Mouse (Mus musculus) kidney, postnatal 25 days (tissue): ENCODE measurements at regions not wholly inside any gene's neighbourhood (a gene's known extent, or its start where the extent isn't known, plus 50 kb on each side); places are given as distances from the start of the nearest gene placed in this dataset.

ENCODE experiments used
- DNase-seq, 2 experiments: peaks; one replicate each; pipeline ENCODE4 v3.0.0; 2021; ENCODE audit warnings: mixed read lengths in 2 of 2

DNA sequence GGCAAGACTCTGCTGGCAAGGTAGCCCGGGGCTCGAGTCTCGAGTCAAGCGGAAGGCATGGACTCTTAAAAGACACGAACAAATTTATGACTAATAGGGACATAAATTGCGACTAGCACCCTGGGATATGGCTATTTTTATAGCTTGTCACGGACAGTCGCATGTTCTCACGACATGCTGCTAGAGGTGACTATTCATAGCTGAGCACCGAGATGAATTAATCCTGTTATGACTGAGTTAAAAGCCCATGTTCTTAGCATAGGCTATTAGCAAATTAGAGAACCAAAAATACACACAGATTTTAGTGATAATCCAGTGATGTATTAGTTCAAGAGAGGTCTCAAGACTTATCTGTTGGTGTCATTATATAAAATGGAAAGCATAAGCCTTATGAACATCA, 539.2 kb downstream of the Gm19410 start:
- no peak for DNase-seq

- DNase-seq: no peak
Measured at GRCm38 (mm10) chr8:36306336-36306735, 540.7 kb downstream of the Gm19410 start.

GRCm38 (mm10) chr8:36307496-36307895, 541.9 kb downstream of the Gm19410 start:
- DNase-seq: no peak

GRCm38 (mm10) chr8:36308056-36308455, 542.5 kb downstream of the Gm19410 start:
- DNase-seq: no peak

- no peak for DNase-seq
Measured at GRCm38 (mm10) chr8:36309326-36309725, 543.7 kb downstream of the Gm19410 start.

DNA sequence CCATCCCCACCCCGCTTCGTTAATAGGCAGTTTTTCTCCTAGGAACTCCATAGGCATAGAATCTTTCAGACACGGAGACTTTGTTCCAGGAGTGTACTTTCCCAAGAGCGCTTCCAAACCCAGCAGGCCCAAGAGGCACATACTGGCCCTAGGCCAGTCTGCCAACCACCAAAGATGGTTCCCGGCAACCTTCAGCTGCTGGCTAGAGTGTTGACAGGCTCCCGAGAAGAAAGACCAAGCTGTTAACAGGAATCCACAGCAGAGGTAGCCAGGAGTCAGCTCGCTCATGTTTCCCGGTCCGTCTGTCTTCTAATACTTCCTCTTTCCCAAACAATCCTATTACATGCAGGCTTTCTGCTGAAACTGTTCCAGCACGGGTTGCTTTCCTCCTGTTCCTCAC, 544.4 kb downstream of the Gm19410 start:
- DNase-seq: no peak

- no peak for DNase-seq
Measured at GRCm38 (mm10) chr8:36311734-36312133, 546.1 kb downstream of the Gm19410 start.

- DNase-seq: no peak
Measured at GRCm38 (mm10) chr8:36312963-36313362, 547.4 kb downstream of the Gm19410 start.

DNA sequence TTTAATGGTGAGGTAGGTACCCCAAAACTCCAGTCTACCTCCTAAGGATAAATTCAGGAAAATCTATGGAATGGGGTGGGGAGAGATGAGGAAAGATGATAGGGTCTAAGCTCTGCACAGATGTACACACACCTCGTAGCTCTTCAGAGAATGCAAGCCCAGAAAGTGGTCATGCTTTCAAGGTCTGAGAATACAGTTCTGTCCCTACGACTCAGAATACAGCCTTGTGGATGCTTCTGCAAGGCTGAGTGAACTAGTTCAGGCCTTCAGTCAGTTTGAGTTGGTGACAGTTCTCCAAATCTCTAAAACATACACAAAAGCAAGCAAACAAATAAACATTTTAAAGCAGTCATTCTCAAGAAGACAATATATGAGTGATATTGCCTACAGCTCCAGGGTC, 552.8 kb downstream of the Gm19410 start:
- no peak for DNase-seq

- DNase-seq: no peak
Measured at GRCm38 (mm10) chr8:36318884-36319283, 553.3 kb downstream of the Gm19410 start.

DNA sequence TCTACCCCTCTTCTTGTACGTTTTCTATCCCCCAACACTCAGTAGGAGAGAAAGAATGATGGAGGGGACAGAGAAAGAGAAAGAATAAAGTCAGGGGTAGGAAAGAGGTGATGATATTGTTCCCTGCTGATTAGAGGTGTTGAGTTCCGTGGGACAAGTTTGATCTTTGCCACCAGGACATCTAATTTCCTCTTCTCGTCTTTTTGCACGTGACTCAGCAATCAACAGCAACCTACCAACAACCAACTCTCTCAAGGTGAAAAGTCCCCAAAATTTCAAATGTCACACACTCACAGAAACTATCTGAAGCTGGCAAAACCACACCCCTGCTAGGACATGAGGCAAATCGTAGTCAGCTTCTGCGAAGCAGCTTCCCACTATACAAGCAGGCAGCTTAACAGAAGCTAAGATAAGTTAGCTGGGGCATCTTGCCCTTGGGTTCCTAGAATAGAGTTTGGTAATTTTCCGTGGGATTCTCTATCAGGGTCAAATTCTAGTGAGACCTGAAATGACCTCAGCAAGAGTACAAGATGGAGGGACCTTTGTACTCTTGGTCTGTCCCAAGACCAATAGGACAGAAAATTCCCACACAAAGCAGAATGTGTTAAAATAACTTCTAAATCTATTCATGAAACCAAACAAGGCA, 553.8 kb downstream of the Gm19410 start:
- no peak for DNase-seq

DNA sequence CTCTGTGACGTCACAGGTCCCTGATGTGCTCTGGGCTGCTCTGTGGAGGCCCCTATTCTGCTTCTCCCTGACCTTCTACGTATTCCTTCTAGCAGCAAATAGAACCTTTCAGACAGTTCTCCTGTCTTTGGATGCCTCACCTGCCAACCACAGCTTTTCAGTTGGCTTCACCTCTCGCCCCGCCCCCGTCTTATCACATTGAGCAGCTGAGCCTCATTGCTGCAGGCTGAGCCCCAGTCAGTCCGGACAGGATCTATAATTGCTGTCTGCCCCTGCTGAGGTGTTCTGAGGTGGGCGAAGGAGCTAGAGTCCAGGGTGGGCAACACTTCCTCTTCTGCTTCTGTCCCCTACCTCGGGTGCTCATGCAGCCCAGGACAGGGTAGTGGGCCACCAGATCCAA, 556.5 kb downstream of the Gm19410 start:
- no peak for DNase-seq

GRCm38 (mm10) chr8:36322578-36322977, 557.0 kb downstream of the Gm19410 start:
- DNase-seq: no peak

GRCm38 (mm10) chr8:36338628-36339027, 573.0 kb downstream of the Gm19410 start:
- DNase-seq: no peak

- DNase-seq: no peak
Measured at GRCm38 (mm10) chr8:36339449-36339848, 573.9 kb downstream of the Gm19410 start.

DNA sequence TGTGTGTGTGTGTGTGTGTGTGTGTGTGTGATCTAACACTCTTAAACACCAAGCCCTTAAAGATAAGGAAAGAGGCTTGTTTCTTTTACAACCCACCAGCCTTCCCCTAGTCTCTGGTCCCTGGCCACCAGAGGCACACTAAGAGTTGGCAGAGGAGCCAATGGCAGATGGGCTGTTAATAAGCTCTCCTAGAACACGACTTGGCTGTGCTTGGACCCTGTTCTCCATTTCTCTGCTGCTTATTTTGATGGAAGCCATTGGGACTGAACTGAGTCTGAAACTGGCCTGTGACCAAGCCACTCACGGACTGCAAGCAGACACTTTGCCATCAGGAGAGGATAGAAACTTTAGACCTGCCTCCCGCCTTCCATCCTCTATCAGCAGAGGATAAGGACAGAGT, 574.9 kb downstream of the Gm19410 start:
- DNase-seq: no peak

DNA sequence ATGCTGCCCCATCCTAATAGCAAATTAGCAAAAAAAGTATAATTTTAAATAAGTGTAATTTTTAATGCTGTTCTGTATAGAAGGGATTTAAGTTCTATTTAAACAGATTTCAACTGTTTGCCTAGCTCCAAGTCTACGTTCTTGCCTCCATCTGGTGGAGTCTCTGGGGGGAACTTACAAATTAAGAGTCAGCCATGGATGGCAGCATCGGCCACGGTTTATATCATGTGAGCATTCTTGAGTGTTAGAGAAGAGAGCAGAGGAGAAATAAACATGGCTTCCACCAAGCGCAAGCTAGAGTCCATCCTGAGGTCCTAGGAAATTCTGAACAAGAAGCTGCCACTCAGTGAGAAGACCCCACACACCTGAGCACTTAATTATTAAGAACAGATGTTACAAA, 576.4 kb downstream of the Gm19410 start:
- DNase-seq: no peak

DNA sequence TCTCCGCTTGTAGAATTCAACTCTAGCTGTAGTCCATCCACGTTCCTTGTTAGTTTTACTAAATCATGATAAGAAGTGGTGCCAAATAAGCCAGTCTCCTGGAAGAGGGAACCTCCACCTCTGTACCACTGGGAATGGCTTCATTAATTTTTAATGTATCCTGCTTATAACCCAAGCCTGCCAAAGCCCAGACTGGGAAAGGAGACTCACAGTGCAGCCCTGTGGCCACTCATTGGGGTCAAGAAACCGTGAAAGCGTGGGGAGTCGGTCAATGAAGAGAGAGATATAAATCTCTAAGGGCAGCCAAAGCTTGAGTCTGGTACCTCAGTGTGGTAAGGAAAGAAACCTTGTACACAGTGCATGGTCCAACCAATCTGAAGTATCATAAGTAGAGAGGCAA, 577.1 kb downstream of the Gm19410 start:
- DNase-seq: no peak

GRCm38 (mm10) chr8:36346682-36347324, 581.2 kb downstream of the Gm19410 start:
- DNase-seq: peak; percentile 88 to 92

GRCm38 (mm10) chr8:36348067-36348466, 582.5 kb downstream of the Gm19410 start:
- DNase-seq: no peak

DNA sequence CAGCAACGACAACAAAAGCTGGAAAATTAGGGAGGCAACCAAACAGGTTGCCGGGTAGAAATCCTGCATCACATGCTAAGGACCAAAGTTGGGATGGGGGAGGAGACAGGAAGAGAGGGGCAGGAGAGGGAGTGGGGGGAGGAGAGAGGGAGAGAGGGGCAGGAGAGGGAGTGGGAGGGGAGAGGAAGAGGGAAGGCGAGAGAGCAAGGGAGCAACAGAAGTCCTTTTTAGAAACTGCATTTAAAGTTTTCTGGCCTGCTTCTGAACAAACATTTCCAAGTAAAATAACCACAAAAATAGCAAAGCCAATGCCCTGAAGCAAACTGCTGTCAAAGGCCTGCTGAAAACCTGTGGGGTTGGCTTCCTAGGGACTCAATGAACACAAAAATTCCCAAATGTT, 589.3 kb downstream of the Gm19410 start:
- DNase-seq: no peak

- no peak for DNase-seq
Measured at GRCm38 (mm10) chr8:36358998-36359397, 593.4 kb downstream of the Gm19410 start.

DNA sequence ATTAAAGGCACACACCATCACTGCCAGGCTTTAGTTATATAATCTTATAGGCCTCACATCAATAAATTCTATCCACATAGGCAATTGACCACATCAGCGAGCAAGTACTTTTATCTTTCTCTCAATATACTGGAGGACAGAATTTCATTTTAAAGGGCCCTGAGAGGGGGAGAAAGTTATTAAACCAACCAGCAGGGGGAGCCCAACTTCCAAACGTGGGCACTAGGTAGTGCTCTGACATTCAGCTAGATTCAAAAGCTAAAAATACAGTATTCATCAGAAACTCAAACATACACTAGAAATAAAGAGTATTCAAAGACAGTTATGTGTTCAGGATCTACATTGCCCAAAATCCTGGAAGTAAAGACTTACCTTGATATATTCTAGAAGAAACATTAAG, 595.7 kb downstream of the Gm19410 start:
- peak; percentile 59 to 86 for DNase-seq

- DNase-seq: no peak
Measured at GRCm38 (mm10) chr8:36361818-36362217, 596.2 kb downstream of the Gm19410 start.

GRCm38 (mm10) chr8:36363291-36363690, 597.7 kb downstream of the Gm19410 start:
- DNase-seq: no peak
